Mouse (Mus musculus): Measurements from ENCODE around the gene Rfxank.

Gene Rfxank

GRCm38 (mm10) chr8:70122863-70123262 lies 16.1 kb downstream of the Rfxank start:
- Histone ChIP-seq H3K4me1 (replicated peaks; ENCODE audit: low read depth, low read length) (peaks cover 27% of the 10 kb centered on the region), H3K4me3 (replicated peaks; ENCODE audit: low read length) (no peak overlapping the region), H3K36me3 (ENCODE audit: insufficient read depth, low read length) (no peaks in the 10 kb centered on the region), H3K9me3 (ENCODE audit: low read length) (no peaks in the 10 kb centered on the region), H3K27me3 (ENCODE audit: insufficient read depth, low read length) (peaks cover 31% of the 10 kb centered on the region)
- no peak for TF ChIP-seq NANOG (IDR thresholded peaks at IDR 0.05; ENCODE audit: borderline replicate concordance, low read length)
- peak; percentile 59 for TF ChIP-seq CTCF (conservative IDR thresholded peaks at IDR 0.05; ENCODE audit: low read length)
- no peak for TF ChIP-seq POU5F1 (IDR thresholded peaks at IDR 0.05; ENCODE audit: borderline replicate concordance, low read length)

GRCm38 (mm10) chr8:70120667-70121066 lies 18.3 kb downstream of the Rfxank start, which contains the start of gene Ncan:
Ncan (minus strand) TSS chr8:70120873.
- Histone ChIP-seq H3K4me1 (replicated peaks; ENCODE audit: low read depth, low read length) (peaks cover 32% of the 10 kb centered on the region), H3K9me3 (ENCODE audit: low read length) (no peaks in the 10 kb centered on the region), H3K36me3 (ENCODE audit: insufficient read depth, low read length) (no peaks in the 10 kb centered on the region), H3K27me3 (ENCODE audit: insufficient read depth, low read length) (peaks cover 53% of the 10 kb centered on the region), H3K4me3 (replicated peaks; ENCODE audit: low read length) (peak within 1 kb of the TSS; percentile 70)
- TF ChIP-seq NANOG (IDR thresholded peaks at IDR 0.05; ENCODE audit: borderline replicate concordance, low read length) (no peak), POU5F1 (IDR thresholded peaks at IDR 0.05; ENCODE audit: borderline replicate concordance, low read length) (no peak), CTCF (conservative IDR thresholded peaks at IDR 0.05; ENCODE audit: low read length) (no peak)

GRCm38 (mm10) chr8:70118726-70119700 lies 19.9 kb downstream of the Rfxank start:
- H3K27me3 ChIP-seq (ENCODE audit: insufficient read depth, low read length), result peaks cover 65% of the 10 kb centered on the region
- no peaks in the 10 kb centered on the region for H3K36me3 ChIP-seq (ENCODE audit: insufficient read depth, low read length)
- H3K9me3 ChIP-seq (ENCODE audit: low read length), result no peaks in the 10 kb centered on the region
- H3K4me1 ChIP-seq (replicated peaks; ENCODE audit: low read depth, low read length), result peaks cover 37% of the 10 kb centered on the region
- TF ChIP-seq NANOG (IDR thresholded peaks at IDR 0.05; ENCODE audit: borderline replicate concordance, low read length) (no peak), POU5F1 (IDR thresholded peaks at IDR 0.05; ENCODE audit: borderline replicate concordance, low read length) (peak; percentile 72; the same call in 1 of the 2 replicates)
- no peak overlapping the region for H3K4me3 ChIP-seq (replicated peaks; ENCODE audit: low read length)

- Histone ChIP-seq H3K9me3 (ENCODE audit: low read length) (no peaks in the 10 kb centered on the region), H3K27me3 (ENCODE audit: insufficient read depth, low read length) (peaks cover 79% of the 10 kb centered on the region), H3K4me1 (replicated peaks; ENCODE audit: low read depth, low read length) (peaks cover 40% of the 10 kb centered on the region), H3K4me3 (replicated peaks; ENCODE audit: low read length) (no peak overlapping the region), H3K36me3 (ENCODE audit: insufficient read depth, low read length) (no peaks in the 10 kb centered on the region)
- TF ChIP-seq POU5F1 (IDR thresholded peaks at IDR 0.05; ENCODE audit: borderline replicate concordance, low read length), result no peak
- TF ChIP-seq CTCF (conservative IDR thresholded peaks at IDR 0.05; ENCODE audit: low read length), result no peak
- TF ChIP-seq NANOG (IDR thresholded peaks at IDR 0.05; ENCODE audit: borderline replicate concordance, low read length), result no peak
Observed at GRCm38 (mm10) chr8:70117611-70118010, 21.3 kb downstream of the Rfxank start.

- H3K27me3 ChIP-seq (ENCODE audit: insufficient read depth, low read length), result peaks cover 99% of the 10 kb centered on the region
- no peaks in the 10 kb centered on the region for H3K9me3 ChIP-seq (ENCODE audit: low read length)
- peaks cover 52% of the 10 kb centered on the region for H3K4me1 ChIP-seq (replicated peaks; ENCODE audit: low read depth, low read length)
- no peaks in the 10 kb centered on the region for H3K36me3 ChIP-seq (ENCODE audit: insufficient read depth, low read length)
- TF ChIP-seq CTCF (conservative IDR thresholded peaks at IDR 0.05; ENCODE audit: low read length) (no peak), POU5F1 (IDR thresholded peaks at IDR 0.05; ENCODE audit: borderline replicate concordance, low read length) (no peak), NANOG (IDR thresholded peaks at IDR 0.05; ENCODE audit: borderline replicate concordance, low read length) (no peak)
- no peak overlapping the region for H3K4me3 ChIP-seq (replicated peaks; ENCODE audit: low read length)
Observed at GRCm38 (mm10) chr8:70114892-70115291, 24.1 kb downstream of the Rfxank start.

GRCm38 (mm10) chr8:70114488-70114887 lies 24.5 kb downstream of the Rfxank start:
- H3K4me1 ChIP-seq (replicated peaks; ENCODE audit: low read depth, low read length), result peaks cover 48% of the 10 kb centered on the region
- H3K9me3 ChIP-seq (ENCODE audit: low read length), result no peaks in the 10 kb centered on the region
- no peaks in the 10 kb centered on the region for H3K36me3 ChIP-seq (ENCODE audit: insufficient read depth, low read length)
- H3K4me3 ChIP-seq (replicated peaks; ENCODE audit: low read length), result no peak overlapping the region
- peaks cover 97% of the 10 kb centered on the region for H3K27me3 ChIP-seq (ENCODE audit: insufficient read depth, low read length)
- TF ChIP-seq CTCF (conservative IDR thresholded peaks at IDR 0.05; ENCODE audit: low read length) (no peak), POU5F1 (IDR thresholded peaks at IDR 0.05; ENCODE audit: borderline replicate concordance, low read length) (no peak), NANOG (IDR thresholded peaks at IDR 0.05; ENCODE audit: borderline replicate concordance, low read length) (no peak)

GRCm38 (mm10) chr8:70112401-70113016 lies 26.4 kb downstream of the Rfxank start:
- peaks cover 36% of the 10 kb centered on the region for H3K4me1 ChIP-seq (replicated peaks; ENCODE audit: low read depth, low read length)
- no peaks in the 10 kb centered on the region for H3K9me3 ChIP-seq (ENCODE audit: low read length)
- no peak for TF ChIP-seq POU5F1 (IDR thresholded peaks at IDR 0.05; ENCODE audit: borderline replicate concordance, low read length)
- no peak for TF ChIP-seq NANOG (IDR thresholded peaks at IDR 0.05; ENCODE audit: borderline replicate concordance, low read length)
- no peak for TF ChIP-seq CTCF (conservative IDR thresholded peaks at IDR 0.05; ENCODE audit: low read length)
- peak overlapping the region; percentile 78 for H3K4me3 ChIP-seq (replicated peaks; ENCODE audit: low read length)
- no peaks in the 10 kb centered on the region for H3K36me3 ChIP-seq (ENCODE audit: insufficient read depth, low read length)
- peaks cover 92% of the 10 kb centered on the region for H3K27me3 ChIP-seq (ENCODE audit: insufficient read depth, low read length)

- Histone ChIP-seq H3K36me3 (ENCODE audit: insufficient read depth, low read length) (no peaks in the 10 kb centered on the region), H3K4me3 (replicated peaks; ENCODE audit: low read length) (peak overlapping the region; percentile 78), H3K9me3 (ENCODE audit: low read length) (no peaks in the 10 kb centered on the region), H3K4me1 (replicated peaks; ENCODE audit: low read depth, low read length) (peaks cover 32% of the 10 kb centered on the region), H3K27me3 (ENCODE audit: insufficient read depth, low read length) (peaks cover 87% of the 10 kb centered on the region)
- TF ChIP-seq NANOG (IDR thresholded peaks at IDR 0.05; ENCODE audit: borderline replicate concordance, low read length) (no peak), CTCF (conservative IDR thresholded peaks at IDR 0.05; ENCODE audit: low read length) (no peak), POU5F1 (IDR thresholded peaks at IDR 0.05; ENCODE audit: borderline replicate concordance, low read length) (no peak)
Observed at GRCm38 (mm10) chr8:70111192-70111795, 27.7 kb downstream of the Rfxank start.
